Mouse (Mus musculus): ENCODE data around the gene Olfr629. TPM values are rescaled to one million over a fixed set of nuclear protein-coding genes. Genes with fewer than 3 reads are reported as not detected.
"Not testable (repeated sequence)": the region's sequence is repeated elsewhere in the genome, so short reads cannot be mapped to it uniquely, and the experiment has no call there.

The Olfr629 gene
- polyA plus RNA-seq, 1 experiment from 2014 or later, result not detected

GRCm38 (mm10) chr7:103730074-103730473 is 14.7 kb downstream of the Olfr629 start, which contains the start of gene Olfr628:
Gene Olfr628, plus strand, starts transcription at chr7:103730374.
- no peak within 1 kb of the TSS for H3K4me2 ChIP-seq
- 95% methylated on average over 1 of the region's 1 CpGs for WGBS
- ATAC-seq (ENCODE audit: low FRiP score), result no peak
- no peaks in the 10 kb centered on the region for H3K9me3 ChIP-seq (ENCODE audit: control insufficient read depth, low read length)
- no peak within 1 kb of the TSS for H3K27ac ChIP-seq (ENCODE audit: low read depth, low read length)
- H3K27me3 ChIP-seq (ENCODE audit: control insufficient read depth, insufficient read depth, low read length), result no peaks in the 10 kb centered on the region
- no peaks in the 10 kb centered on the region for H3K4me1 ChIP-seq (ENCODE audit: control insufficient read depth, insufficient read depth, low read length)
- no peaks in the 10 kb centered on the region for H3K36me3 ChIP-seq (ENCODE audit: control insufficient read depth, insufficient read depth, low read length)
- H3K9ac ChIP-seq (ENCODE audit: low read length), result no peak within 1 kb of the TSS
- no peak for DNase-seq (ENCODE audit: low spot score, missing footprints)
- no peak within 1 kb of the TSS for H3K4me3 ChIP-seq (ENCODE audit: low read depth, low read length)

GRCm38 (mm10) chr7:103716398-103716797 is 28.3 kb downstream of the Olfr629 start:
- DNase-seq (ENCODE audit: low spot score, missing footprints); H3K4me1 ChIP-seq (ENCODE audit: control insufficient read depth, insufficient read depth, low read length); H3K27me3 ChIP-seq (ENCODE audit: control insufficient read depth, insufficient read depth, low read length); H3K4me2 ChIP-seq; H3K9me3 ChIP-seq (ENCODE audit: control insufficient read depth, low read length); H3K27ac ChIP-seq (ENCODE audit: low read depth, low read length); H3K36me3 ChIP-seq (ENCODE audit: control insufficient read depth, insufficient read depth, low read length); H3K9ac ChIP-seq (ENCODE audit: low read length); H3K4me3 ChIP-seq (ENCODE audit: low read depth, low read length); ATAC-seq (ENCODE audit: low FRiP score): not testable (repeated sequence)
- WGBS, result 93% methylated on average over 1 of the region's 1 CpGs

- no peaks in the 10 kb centered on the region for H3K36me3 ChIP-seq (ENCODE audit: control insufficient read depth, insufficient read depth, low read length)
- no peaks in the 10 kb centered on the region for H3K9me3 ChIP-seq (ENCODE audit: control insufficient read depth, low read length)
- H3K4me2 ChIP-seq, result no peak within 1 kb of the TSS
- no peak within 1 kb of the TSS for H3K27ac ChIP-seq (ENCODE audit: low read depth, low read length)
- no peak within 1 kb of the TSS for H3K9ac ChIP-seq (ENCODE audit: low read length)
- no peak within 1 kb of the TSS for H3K4me3 ChIP-seq (ENCODE audit: low read depth, low read length)
- no peaks in the 10 kb centered on the region for H3K4me1 ChIP-seq (ENCODE audit: control insufficient read depth, insufficient read depth, low read length)
- no peaks in the 10 kb centered on the region for H3K27me3 ChIP-seq (ENCODE audit: control insufficient read depth, insufficient read depth, low read length)
- ATAC-seq (ENCODE audit: low FRiP score), result no peak
- no peak for DNase-seq (ENCODE audit: low spot score, missing footprints)
These were observed 30.4 kb downstream of the Olfr629 start, which contains the start of gene Olfr243 for GRCm38 (mm10) chr7:103714371-103714770. Gene Olfr243, plus strand, starts transcription at chr7:103714671.

GRCm38 (mm10) chr7:103712024-103712423 is 32.7 kb downstream of the Olfr629 start:
- H3K27me3 ChIP-seq (ENCODE audit: control insufficient read depth, insufficient read depth, low read length), result no peaks in the 10 kb centered on the region
- no peak overlapping the region for H3K9ac ChIP-seq (ENCODE audit: low read length)
- no peaks in the 10 kb centered on the region for H3K9me3 ChIP-seq (ENCODE audit: control insufficient read depth, low read length)
- no peak overlapping the region for H3K27ac ChIP-seq (ENCODE audit: low read depth, low read length)
- H3K4me2 ChIP-seq, result no peak overlapping the region
- no peaks in the 10 kb centered on the region for H3K36me3 ChIP-seq (ENCODE audit: control insufficient read depth, insufficient read depth, low read length)
- no peaks in the 10 kb centered on the region for H3K4me1 ChIP-seq (ENCODE audit: control insufficient read depth, insufficient read depth, low read length)
- no peak overlapping the region for H3K4me3 ChIP-seq (ENCODE audit: low read depth, low read length)
- WGBS, result 40% methylated on average over 2 of the region's 2 CpGs
- no peak for ATAC-seq (ENCODE audit: low FRiP score)
- DNase-seq (ENCODE audit: low spot score, missing footprints), result no peak

- 91% methylated on average over 4 of the region's 4 CpGs for WGBS
These were observed 45.3 kb downstream of the Olfr629 start for GRCm38 (mm10) chr7:103699469-103699868.

More at GRCm38 (mm10) chr7:103699469-103699868, 45.3 kb downstream of the Olfr629 start:
- no peak overlapping the region for H3K4me2 ChIP-seq
- no peak overlapping the region for H3K27ac ChIP-seq (ENCODE audit: low read depth, low read length)
- H3K36me3 ChIP-seq (ENCODE audit: control insufficient read depth, insufficient read depth, low read length), result no peaks in the 10 kb centered on the region
- H3K27me3 ChIP-seq (ENCODE audit: control insufficient read depth, insufficient read depth, low read length), result no peaks in the 10 kb centered on the region
- ATAC-seq (ENCODE audit: low FRiP score) (no peak), DNase-seq (ENCODE audit: low spot score, missing footprints) (no peak)
- no peak overlapping the region for H3K9ac ChIP-seq (ENCODE audit: low read length)
- no peak overlapping the region for H3K4me3 ChIP-seq (ENCODE audit: low read depth, low read length)
- H3K4me1 ChIP-seq (ENCODE audit: control insufficient read depth, insufficient read depth, low read length), result no peaks in the 10 kb centered on the region
- H3K9me3 ChIP-seq (ENCODE audit: control insufficient read depth, low read length), result no peaks in the 10 kb centered on the region

Other genes with a start within 250 kb of the Olfr629 start
- not detected in 2 replicates for gene Olfr609, start 246.9 kb downstream of the Olfr629 start, polyA plus RNA-seq (2014; fragmentation: Nextera tagmentation; extraction: Ambion mirVana)
- not detected in 2 replicates for gene Olfr610, start 232.8 kb downstream of the Olfr629 start, polyA plus RNA-seq (2014; fragmentation: Nextera tagmentation; extraction: Ambion mirVana)
- gene Olfr611, start 224.1 kb downstream of the Olfr629 start, polyA plus RNA-seq (2014; fragmentation: Nextera tagmentation; extraction: Ambion mirVana), result not detected in 2 replicates
- not detected in 2 replicates for gene Olfr612, start 202.2 kb downstream of the Olfr629 start, polyA plus RNA-seq (2014; fragmentation: Nextera tagmentation; extraction: Ambion mirVana)
- not detected in 2 replicates for gene Olfr613, start 196.9 kb downstream of the Olfr629 start, polyA plus RNA-seq (2014; fragmentation: Nextera tagmentation; extraction: Ambion mirVana)
- gene Olfr615, start 188.9 kb downstream of the Olfr629 start, polyA plus RNA-seq (2014; fragmentation: Nextera tagmentation; extraction: Ambion mirVana), result not detected in 2 replicates
- not detected in 2 replicates for gene Olfr616, start 175.8 kb downstream of the Olfr629 start, polyA plus RNA-seq (2014; fragmentation: Nextera tagmentation; extraction: Ambion mirVana)
- gene Olfr617, start 171.9 kb downstream of the Olfr629 start, polyA plus RNA-seq (2014; fragmentation: Nextera tagmentation; extraction: Ambion mirVana), result not detected in 2 replicates
- not detected in 2 replicates for gene Olfr618, start 154.8 kb downstream of the Olfr629 start, polyA plus RNA-seq (2014; fragmentation: Nextera tagmentation; extraction: Ambion mirVana)
- not detected in 2 replicates for gene Olfr619, start 144.4 kb downstream of the Olfr629 start, polyA plus RNA-seq (2014; fragmentation: Nextera tagmentation; extraction: Ambion mirVana)
- gene Olfr620, start 132.4 kb downstream of the Olfr629 start, polyA plus RNA-seq (2014; fragmentation: Nextera tagmentation; extraction: Ambion mirVana), result not detected in 2 replicates
- not detected in 2 replicates for gene Olfr622, start 102.2 kb downstream of the Olfr629 start, polyA plus RNA-seq (2014; fragmentation: Nextera tagmentation; extraction: Ambion mirVana)
- gene Olfr623, start 81.2 kb downstream of the Olfr629 start, polyA plus RNA-seq (2014; fragmentation: Nextera tagmentation; extraction: Ambion mirVana), result not detected in 2 replicates
- gene Olfr624, start 73.8 kb downstream of the Olfr629 start, polyA plus RNA-seq (2014; fragmentation: Nextera tagmentation; extraction: Ambion mirVana), result 0.03 and 0.04 TPM in 2 replicates
- gene Olfr625-ps1, start 62.2 kb downstream of the Olfr629 start, polyA plus RNA-seq (2014; fragmentation: Nextera tagmentation; extraction: Ambion mirVana), result not detected in 2 replicates
- not detected in 2 replicates for gene Olfr243, start 30.3 kb downstream of the Olfr629 start, polyA plus RNA-seq (2014; fragmentation: Nextera tagmentation; extraction: Ambion mirVana)
- gene Olfr628, start 14.6 kb downstream of the Olfr629 start, polyA plus RNA-seq (2014; fragmentation: Nextera tagmentation; extraction: Ambion mirVana), result not detected in 2 replicates
- gene Olfr630, start 12.4 kb upstream of the Olfr629 start, polyA plus RNA-seq (2014; fragmentation: Nextera tagmentation; extraction: Ambion mirVana), result not detected in 2 replicates
- not detected in 2 replicates for gene Olfr69, start 26.7 kb upstream of the Olfr629 start, polyA plus RNA-seq (2014; fragmentation: Nextera tagmentation; extraction: Ambion mirVana)
- gene Olfr68, start 34.8 kb upstream of the Olfr629 start, polyA plus RNA-seq (2014; fragmentation: Nextera tagmentation; extraction: Ambion mirVana), result not detected in 2 replicates
- not detected in 2 replicates for gene Olfr67, start 46.9 kb upstream of the Olfr629 start, polyA plus RNA-seq (2014; fragmentation: Nextera tagmentation; extraction: Ambion mirVana)
- 767 and 794 TPM in 2 replicates for gene Hbb-bt, start 69.1 kb upstream of the Olfr629 start, polyA plus RNA-seq (2014; fragmentation: Nextera tagmentation; extraction: Ambion mirVana)
- gene Hbb-bs, start 83.2 kb upstream of the Olfr629 start, polyA plus RNA-seq (2014; fragmentation: Nextera tagmentation; extraction: Ambion mirVana), result 259 and 279 TPM in 2 replicates
- not detected in 2 replicates for gene Hbb-bh2, start 95.6 kb upstream of the Olfr629 start, polyA plus RNA-seq (2014; fragmentation: Nextera tagmentation; extraction: Ambion mirVana)
- 2,751 and 2,795 TPM in 2 replicates for gene Hbb-bh1, start 98.2 kb upstream of the Olfr629 start, polyA plus RNA-seq (2014; fragmentation: Nextera tagmentation; extraction: Ambion mirVana)
- 11,345 and 11,485 TPM in 2 replicates for gene Hbb-y, start 108.3 kb upstream of the Olfr629 start, polyA plus RNA-seq (2014; fragmentation: Nextera tagmentation; extraction: Ambion mirVana)
- not detected in 2 replicates for gene Olfr66, start 141.3 kb upstream of the Olfr629 start, polyA plus RNA-seq (2014; fragmentation: Nextera tagmentation; extraction: Ambion mirVana)
- gene Olfr64, start 149.5 kb upstream of the Olfr629 start, polyA plus RNA-seq (2014; fragmentation: Nextera tagmentation; extraction: Ambion mirVana), result not detected in 2 replicates
- gene Olfr65, start 158.5 kb upstream of the Olfr629 start, polyA plus RNA-seq (2014; fragmentation: Nextera tagmentation; extraction: Ambion mirVana), result not detected in 2 replicates
- gene Olfr631, start 183.9 kb upstream of the Olfr629 start, polyA plus RNA-seq (2014; fragmentation: Nextera tagmentation; extraction: Ambion mirVana), result not detected in 2 replicates
- gene Olfr632, start 189.4 kb upstream of the Olfr629 start, polyA plus RNA-seq (2014; fragmentation: Nextera tagmentation; extraction: Ambion mirVana), result not detected in 2 replicates
- not detected in 2 replicates for gene Olfr633, start 199.5 kb upstream of the Olfr629 start, polyA plus RNA-seq (2014; fragmentation: Nextera tagmentation; extraction: Ambion mirVana)
- gene Olfr635, start 226.2 kb upstream of the Olfr629 start, polyA plus RNA-seq (2014; fragmentation: Nextera tagmentation; extraction: Ambion mirVana), result 0.01 and 0.03 TPM in 2 replicates

Data from midbrain, embryonic 11.5 days (tissue).